Mouse (Mus musculus) spleen, adult 18-20 months (tissue): Measurements from ENCODE around the gene Cdk4.

Source experiments
- DNase-seq, 2 experiments: peaks; one replicate each; pipeline ENCODE4 v3.0.0; 2022; ENCODE audit warnings: mixed read lengths in 2 of 2

Gene Cdk4

GRCm38 (mm10) chr10:127076082-127076481 is 12.7 kb downstream of the Cdk4 start:
- peak; percentile 40 to 55 for DNase-seq

DNA sequence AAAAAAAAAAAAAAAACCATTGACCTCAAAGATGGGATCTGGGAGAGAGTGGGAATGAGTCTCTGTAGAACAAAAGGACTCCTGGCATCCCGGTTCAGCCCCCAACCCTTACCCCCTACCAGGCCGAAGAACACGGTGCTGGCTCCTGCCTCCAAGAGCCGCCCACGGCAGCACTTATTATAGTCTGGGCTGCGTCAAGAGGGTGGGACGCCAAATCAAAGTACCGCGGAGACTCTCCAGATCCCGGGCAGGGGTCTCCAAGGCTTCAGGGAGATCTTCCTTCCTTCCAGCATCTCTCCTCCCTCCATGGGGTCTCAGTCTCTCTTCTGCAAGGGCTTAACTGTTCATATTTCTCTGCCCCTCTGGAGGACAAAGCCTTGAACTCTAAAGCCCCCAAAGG is 14.2 kb downstream of the Cdk4 start:
- no peak for DNase-seq

- no peak for DNase-seq
Measured at GRCm38 (mm10) chr10:127078001-127078676, 14.8 kb downstream of the Cdk4 start.

DNA sequence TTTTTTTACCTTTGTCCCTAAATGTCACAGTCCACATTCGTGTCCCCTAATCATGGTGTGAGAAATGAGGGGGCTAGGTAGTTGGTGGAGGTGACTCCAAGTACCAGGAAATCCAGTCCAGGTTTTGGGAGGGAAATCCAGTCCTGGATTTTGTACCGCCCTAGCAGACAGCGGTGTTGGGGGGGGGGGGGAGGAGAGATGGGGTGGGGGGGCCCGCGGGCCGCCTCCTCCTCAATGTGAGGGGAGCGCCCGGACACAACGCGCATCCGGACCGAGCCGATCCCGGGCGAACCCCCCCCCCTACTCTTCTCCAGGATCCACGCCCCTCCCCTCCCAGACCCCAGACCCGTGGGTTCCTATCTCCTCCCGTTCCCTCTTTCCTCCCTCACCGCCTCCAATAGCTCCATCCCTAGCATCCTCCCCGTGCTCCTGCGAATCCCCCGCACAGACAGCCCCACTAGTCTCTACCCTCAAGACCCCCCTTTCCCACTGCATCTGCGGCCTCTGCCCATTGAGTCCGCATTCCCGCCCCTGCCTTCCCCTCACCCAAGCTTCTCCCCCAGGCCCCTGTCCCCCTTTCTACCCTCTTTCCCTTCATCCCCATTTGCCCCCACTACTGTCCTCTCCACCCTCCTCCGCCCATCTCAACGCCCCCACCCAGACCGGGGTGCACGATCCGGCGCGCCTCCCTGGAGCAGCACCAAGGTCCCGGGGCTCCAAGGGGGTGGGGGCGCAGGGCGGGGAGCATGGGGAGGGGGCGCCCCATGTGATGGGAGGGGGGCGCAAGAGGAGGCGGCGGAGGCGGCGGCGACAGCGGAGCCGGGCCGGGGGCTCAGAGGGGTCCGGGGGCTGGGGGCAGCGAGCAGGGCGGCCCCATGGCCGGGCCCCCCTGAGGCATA is 15.6 kb downstream of the Cdk4 start:
- DNase-seq: no peak

- no peak for DNase-seq
Measured at GRCm38 (mm10) chr10:127079665-127080391, 16.5 kb downstream of the Cdk4 start.

- DNase-seq: no peak
Measured at GRCm38 (mm10) chr10:127080901-127081780, 17.8 kb downstream of the Cdk4 start.

DNA sequence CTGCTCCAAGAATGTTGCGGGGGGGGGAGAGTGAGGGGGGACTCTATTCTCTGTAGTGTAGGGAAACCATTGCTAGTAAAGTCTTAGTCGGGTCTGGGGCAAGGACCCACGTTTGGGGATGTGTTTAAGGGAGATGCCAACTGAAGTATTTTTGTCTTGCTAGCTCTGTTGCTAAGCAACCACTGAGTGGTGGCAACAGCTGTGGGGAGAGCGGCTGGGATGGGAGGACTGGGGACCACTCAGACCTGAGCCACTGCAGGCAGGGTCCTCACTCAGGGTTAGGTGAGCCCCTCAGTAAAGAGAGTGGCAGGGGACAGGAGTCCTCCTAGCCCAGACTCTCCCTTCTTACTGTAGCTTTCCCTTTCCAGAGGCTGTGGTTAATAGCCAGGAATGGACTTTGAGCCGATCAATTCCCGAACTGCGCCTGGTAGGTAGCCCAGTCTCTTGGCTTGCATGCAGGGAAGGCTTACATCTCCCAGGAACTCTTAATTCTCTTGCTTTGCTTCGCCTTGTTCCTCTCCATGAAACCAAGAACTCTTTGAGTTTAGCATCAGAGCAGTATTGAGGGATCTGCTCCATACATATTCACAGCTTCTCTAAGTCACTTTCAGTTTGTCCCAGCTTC is 18.8 kb downstream of the Cdk4 start:
- DNase-seq: no peak

DNA sequence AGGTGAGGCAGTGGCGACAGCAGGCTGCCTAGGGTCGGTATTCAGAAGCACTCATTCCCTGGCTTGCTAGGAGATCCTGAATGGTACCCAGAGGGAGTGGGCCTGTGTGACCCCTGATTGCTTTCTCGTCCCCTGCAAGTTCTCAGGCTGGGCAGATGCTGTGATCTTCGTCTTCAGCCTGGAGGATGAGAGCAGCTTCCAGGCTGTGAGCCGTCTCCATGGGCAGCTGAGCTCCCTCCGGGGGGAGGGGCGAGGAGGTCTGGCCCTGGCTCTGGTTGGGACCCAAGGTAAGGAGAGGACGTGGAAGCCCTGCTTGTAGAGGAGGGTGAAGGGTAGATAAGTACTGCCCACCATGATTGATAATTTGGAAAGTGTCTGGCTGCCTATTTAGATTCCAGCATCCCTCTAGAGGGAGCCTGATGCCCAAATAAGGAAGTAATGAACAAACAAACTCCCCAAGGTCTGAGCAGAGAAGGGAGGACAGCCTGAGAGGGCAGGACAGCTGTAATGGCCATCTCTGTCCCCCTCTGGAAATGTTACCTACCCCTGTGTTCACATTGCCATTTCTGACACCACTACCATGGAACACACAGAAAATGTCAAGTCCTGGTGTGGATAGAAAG is 20.1 kb downstream of the Cdk4 start:
- no peak for DNase-seq

DNA sequence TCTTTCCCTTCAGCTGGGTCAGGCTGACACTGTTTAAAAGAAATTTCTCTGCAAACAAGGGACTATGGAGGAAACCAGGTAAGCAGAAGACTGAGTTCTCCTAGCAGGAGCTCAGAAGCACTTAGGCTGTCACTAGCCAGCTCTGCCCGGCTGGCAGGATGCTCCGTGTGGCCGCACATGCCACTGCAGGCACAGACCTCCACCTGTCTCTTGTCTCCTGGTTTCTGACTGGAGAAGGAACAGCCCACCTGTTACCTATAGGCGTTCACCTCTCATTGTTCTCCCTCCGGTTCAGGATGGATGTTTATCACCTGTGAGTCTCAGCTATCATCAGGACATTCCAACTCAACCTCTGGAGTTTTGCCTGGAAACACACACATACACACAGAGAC is 20.6 kb downstream of the Cdk4 start:
- DNase-seq: no peak

DNA sequence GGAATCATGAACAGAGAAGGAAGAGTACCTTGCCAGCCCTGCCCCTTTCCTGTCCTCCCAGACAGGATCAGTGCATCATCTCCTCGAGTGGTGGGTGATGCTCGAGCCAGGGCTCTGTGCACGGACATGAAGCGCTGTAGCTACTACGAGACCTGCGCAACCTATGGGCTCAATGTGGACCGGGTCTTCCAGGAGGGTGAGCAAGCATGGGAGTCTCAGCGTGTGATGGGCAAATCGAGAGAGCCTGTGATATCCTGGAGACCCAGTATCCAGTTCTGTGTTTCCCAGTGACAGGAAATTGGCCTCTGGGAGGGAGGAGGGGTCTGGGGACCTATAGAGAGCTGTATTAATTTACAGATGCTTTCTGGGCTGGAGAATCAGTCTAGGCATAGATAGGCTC is 21.7 kb downstream of the Cdk4 start:
- no peak for DNase-seq

DNA sequence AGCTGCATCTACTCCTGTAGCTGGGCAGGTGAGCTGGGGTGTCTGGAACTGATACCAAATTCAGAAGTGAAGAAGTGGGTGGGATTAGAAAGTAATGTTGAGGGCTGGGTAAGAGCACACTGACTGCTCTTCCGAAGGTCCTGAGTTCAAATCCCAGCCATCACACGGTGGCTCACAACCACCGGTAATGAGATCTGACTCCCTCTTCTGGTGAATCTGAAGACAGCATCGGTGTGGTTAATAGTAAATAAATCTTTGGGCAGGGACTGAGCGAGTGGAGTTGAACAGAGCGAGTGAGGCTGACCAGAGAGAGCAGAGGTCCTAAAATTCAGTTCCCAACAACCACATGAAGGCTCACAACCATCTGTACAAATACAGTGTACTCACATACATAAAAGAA is 22.3 kb downstream of the Cdk4 start:
- DNase-seq: no peak

- no peak for DNase-seq
Measured at GRCm38 (mm10) chr10:127090560-127091411, 27.5 kb downstream of the Cdk4 start.

DNA sequence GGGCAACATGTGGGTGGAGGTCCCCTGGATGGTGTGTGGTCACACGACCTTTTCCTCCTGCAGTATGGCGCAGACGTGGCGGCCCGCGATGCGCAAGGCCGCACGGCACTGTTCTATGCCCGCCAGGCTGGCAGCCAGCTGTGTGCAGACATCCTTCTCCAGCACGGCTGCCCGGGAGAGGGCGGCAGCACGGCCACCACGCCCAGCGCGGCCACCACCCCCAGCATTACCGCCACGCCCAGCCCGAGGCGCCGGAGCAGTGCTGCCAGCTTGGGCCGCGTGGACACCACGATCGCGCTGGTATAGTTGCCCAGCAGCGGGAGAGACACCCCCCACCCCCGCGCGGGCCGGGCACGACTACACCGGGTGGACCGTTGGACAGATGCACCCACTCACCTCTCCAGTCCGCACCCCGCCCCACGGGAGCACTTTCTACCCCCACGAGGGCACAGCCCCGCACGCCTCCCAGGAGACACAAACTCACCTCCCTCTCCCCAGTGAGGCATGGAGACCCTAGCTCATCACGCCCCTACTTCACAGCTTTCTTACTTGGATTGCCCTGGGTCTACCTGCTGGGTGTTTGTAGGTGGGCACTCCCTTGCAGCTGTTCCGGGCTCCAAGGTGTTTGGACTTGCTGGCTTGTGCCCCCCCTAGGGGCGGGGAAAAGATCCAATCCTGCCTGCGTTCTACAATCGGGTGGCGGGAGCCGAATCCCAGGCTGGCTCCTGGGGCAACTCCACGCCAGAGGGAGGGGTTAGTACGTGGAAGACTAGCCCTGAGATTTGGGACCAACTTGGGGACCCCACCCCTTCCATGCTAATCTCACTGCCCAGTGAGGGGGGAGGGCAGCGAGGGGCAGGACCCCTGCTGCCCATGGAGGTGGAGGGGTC is 28.4 kb downstream of the Cdk4 start:
- no peak for DNase-seq

DNA sequence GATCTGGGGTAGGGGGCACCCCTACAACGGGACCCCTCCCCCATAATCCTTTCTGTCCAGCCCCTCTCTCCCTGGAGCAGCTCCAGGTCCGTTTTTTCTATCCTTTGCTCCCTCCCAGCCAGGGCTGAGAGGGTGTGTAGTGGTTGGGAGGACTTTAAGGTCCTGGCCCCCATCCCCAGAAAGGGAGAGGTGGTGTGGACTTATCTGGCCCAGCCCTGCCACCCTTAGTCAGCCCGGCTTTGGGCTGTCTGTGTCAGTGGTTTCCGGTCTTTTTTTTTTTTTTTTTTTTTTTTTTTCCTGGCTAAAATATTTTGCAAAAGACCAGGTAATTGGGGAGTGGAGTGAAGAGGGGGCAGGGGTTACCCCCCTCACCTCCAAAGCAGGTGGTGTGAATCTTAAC is 29.4 kb downstream of the Cdk4 start:
- no peak for DNase-seq

DNA sequence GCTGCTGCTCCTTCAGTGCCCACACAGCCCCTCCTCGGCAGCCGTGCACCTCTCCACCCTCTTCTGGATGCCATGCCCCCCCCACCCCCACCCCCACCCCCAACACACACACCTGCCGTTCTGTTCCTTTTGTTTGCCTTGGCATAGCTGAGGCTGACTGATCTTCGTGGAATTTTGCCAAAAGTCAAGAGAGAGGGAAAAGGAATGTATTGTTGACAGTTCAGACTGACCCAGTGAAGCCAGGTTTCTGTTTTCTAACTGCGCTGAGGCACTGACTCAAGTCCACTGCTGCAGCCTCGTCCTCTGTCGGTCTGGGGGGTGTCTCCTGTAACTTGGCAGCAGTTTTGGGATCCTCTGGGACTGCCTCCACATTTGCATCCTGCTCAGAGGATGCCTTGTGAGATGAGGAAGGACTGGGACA is 31.1 kb downstream of the Cdk4 start:
- DNase-seq: no peak

GRCm38 (mm10) chr10:127098514-127098913 is 35.2 kb downstream of the Cdk4 start:
- no peak for DNase-seq

DNA sequence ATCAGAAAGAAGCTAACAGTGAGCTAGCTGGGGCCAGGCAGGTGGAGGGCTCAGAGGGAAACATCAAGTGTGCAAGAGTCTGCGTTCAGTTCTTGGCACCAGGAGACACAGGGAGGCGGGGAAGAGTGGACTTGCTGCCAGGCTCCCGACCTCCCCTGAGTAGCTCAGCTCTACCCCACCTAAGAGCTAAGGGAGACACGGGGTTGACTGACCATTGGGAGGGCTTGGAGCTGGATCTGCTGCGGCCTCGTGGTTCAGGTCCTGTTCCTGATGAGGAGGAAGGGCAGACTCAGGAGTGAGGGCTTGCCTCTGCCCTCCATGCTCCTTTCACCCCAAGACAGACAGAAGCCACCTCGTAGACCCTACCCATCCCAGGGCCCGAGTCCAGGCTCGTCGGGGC is 35.9 kb downstream of the Cdk4 start:
- no peak for DNase-seq

DNA sequence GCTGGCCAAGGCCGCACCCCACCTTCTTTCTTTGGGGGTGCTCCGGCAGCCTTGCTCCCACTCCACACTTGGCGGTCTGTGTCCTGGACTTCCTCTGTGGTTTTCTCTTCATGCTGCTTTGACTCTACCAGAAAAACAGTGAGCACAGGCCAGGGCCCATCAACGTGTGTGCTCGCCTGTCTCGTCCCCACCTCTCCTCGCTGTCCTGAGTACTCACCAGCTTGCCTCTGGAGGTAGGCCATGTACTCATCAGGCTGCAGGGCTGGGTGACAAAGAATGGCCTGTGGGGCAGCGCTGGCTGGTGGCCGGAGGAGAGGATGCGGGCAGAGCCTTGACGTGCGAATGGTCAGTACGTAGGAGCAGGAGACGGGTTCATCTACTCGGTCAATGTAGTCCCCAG is 36.5 kb downstream of the Cdk4 start:
- DNase-seq: no peak

GRCm38 (mm10) chr10:127100414-127100813 is 37.1 kb downstream of the Cdk4 start:
- DNase-seq: no peak

DNA sequence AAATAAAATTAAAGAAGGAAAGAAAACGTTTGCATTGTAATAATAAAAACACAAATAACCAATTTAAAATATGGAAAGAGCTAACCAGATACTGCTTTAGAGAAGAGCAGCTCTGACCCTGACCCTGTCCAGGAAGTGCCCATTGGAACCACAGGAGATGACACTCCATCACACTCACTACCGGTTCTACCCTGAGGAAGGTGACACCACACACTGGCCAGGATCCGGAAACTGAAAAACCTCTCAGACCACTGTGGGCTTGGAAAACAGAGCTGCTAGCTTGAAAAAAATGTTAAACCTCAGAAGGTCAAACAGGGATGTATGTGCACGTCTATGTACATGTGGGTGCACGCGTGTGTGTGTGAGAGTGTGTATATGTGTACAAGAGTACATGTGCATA is 37.8 kb downstream of the Cdk4 start:
- no peak for DNase-seq
